Mouse (Mus musculus) megakaryocyte, adult 5-6 weeks (primary cell): ENCODE data around the gene Foxo3. TPM values are rescaled to one million over a fixed set of nuclear protein-coding genes. Genes with fewer than 3 reads are reported as not detected.
A peak's percentile ranks its signal among the peaks of the same experiment; 100 is the strongest.

Source experiments
- ATAC-seq: 2 replicates; pipeline ENCODE4 v1.8.0; 2016; ENCODE audit warnings: mild to moderate bottlenecking, inconsistent platforms; ENCODE audit not compliant: poor library complexity, severe bottlenecking
- total RNA-seq, 2 experiments: library from RNA; stranded (forward) in 1 of 2; stranded (reverse) in 1 of 2; fragments of 153-499, 151-499 nt in 1 of 2; fragments of 221-1000, 200-1000 nt in 1 of 2; gene quantifications; 2 replicates each; pipeline versions ENCODE4 v1.2.3 to v1.2.4; 2015 to 2017

Foxo3 gene
- total RNA-seq, 2 experiments from 2014 or later = 24.9 to 25.3 TPM

DNA sequence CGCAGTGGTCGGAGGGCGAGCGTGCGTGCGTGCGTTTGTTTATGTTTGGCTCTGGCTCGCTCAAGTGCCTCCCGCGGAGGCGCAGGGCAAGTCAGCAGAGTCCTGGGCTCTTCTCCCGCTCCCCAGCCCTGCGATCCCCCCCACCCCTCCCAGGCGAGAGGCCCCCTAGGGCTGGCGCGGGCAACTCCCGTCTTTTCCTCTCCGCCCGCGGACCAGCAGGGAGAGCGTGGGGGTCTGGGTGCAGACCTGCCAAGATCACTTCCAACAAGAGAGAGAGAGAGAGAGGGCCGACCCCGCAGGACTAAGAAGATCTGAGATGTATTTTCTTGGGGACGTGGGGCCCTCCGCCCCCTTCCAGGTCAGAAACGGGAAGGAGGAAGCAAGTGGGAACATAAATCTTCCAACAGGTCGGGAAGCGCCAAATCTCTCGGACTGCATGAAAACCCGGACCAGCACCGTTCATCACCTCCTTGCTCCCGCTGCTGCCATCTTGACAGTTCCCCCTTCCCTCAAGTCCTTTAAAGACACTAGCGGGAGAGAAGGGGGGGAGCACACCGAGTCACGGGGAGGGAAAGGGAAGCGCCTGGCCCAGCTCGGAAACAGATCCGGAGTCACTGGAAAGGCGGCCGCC is 569 bp downstream of the Foxo3 start:
- ATAC-seq = peak; percentile 1

DNA sequence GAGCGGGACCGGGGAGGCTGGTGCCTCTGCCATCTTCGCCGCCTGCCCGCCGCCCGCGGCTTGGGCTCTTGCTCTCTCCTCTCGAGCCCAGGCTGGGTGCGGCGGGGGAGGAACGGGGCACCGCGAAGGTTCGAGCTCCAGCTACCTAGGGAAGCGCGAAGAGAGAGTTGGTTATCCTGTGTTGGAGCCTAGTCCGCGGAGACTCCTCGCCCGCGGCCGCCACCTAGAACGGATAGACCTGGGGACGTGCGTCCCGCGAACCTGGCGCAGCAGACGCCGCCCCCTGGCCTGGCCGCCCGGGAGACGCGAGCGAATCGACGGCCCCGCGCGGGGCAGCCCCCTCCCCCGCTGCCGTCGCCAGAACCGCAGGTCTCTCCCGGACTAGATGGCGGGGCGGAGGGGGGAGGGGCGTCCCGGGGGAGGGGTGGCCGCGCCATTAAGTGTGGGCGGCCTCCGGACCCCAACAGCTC is 1.1 kb downstream of the Foxo3 start:
- ATAC-seq = no peak

DNA sequence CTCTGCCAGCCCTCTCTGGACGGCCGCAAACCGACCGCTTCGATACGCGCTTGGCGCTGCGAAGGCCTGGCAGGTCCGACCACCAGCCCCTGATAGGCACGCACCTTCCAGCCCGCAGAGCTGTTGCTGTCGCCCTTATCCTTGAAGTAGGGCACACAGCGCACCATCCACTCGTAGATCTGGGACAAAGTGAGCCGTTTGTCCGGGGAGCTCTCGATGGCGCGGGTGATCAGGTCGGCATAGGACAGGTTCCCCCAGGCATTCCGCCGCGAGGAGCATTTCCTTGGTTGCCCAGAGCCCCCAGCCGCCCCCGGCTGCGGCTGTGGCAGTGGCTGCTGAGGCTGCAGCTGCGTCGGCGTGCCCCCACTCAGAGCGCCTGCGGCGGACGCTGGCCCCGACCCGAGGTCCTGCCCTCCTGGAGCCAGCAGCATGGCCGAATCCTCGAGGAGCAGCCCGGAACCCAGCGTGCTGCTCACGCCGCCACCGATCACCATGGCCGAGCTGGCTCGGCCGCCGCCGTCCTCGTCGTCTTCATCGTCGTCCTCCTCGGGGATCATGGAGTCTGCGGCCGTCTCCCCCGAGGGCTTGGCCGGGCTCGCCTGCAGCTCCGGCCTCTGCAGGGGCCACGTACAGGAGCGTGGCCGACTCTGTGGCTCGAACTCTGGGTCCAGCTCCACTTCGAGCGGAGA is 1.7 kb downstream of the Foxo3 start:
- no peak for ATAC-seq

DNA sequence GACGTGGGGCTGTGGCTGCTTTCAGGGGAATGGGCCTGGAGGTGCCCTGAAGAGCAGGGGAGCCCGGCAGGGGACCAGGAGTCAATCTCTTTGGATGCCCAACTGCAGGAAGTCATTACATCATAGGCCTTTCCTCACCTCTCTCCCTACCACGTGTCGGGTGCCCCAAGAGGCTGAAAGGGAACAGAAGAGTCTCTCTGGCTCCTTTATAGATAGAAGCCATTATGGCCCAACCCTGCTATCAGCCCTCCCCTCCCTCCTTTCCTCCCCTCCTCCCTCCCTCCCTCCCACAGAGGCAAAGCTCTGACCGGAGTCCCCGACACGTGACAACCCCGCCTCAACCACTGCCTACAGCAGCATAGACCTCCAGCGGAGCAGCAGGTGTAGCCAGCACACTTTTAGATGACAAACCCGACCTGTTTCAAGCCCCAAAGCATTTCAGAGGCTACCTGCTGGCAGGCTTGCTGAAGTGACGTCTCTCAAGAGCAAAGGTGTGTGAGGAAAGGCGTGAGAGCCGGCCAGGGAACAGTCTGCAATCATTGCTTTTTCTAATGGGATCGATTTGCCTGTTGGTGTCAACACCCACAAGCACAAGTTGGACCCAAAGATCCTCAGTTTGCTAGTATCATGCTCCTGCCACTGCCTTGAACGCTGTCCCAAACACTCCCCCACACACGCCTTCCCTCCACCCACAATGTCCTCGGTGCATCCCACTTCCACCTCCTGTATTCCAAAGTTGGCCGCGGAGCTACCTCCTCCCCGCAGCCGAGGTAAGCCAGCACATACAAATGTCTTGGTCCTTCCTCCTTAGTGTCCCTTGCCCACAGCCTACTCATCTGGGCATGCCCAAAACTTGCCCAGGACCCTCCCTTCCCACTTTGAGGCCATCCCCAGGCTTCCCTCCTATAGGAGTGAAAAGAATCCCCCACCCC is 2.5 kb downstream of the Foxo3 start:
- ATAC-seq = no peak

DNA sequence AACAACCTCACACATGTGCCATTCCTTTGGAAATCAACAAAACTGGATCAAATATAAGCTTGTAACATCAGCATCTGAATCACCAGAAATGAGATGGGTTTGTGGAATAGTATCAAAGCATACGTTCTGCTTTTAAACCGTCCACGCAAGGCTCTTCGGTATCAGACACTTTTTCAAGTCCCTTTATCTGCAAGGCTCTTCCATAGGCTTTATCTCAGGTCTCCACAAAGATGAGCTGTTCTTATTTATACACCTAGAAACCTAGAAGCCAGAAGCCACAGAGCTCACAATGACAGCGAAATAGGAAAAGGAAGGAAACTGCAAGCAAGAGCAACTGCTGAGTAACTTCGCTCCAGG is 3.2 kb downstream of the Foxo3 start:
- ATAC-seq = no peak

DNA sequence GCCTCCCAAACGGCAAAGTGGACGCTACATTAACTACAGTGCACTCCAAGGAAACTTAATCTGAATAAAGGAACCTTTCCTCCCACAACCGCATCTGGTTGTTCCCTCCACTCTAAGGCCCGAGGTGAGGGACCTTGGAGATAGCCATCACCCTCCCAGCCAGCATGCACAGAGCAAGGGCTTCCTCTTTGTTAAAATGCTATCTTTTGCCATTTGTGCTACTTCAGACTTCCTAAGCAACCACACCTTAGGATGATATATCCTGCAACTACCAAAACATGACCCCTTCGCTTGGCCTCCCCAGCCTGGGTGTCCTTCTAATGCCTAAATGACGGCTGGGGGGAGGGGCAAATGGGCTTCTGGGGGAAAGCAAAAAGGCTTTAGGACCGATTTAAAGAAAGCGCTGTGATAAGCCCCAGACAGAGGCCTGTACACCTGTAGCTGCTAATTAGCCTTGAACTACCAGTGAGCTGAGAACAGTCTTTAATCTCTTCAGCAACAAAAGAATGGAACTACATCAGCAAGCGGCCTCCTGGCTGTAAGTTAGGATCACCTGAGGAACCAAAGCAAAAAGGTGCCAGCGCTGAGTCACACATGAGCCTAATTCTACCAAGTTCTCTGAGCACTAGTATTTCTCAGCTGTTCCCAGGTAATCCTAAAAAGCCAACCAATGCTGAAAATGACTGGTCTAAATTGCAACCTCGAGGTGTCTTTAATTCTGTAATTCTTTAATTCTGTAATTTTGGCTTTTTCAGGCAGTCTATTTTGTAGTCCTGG is 4.9 kb downstream of the Foxo3 start:
- no peak for ATAC-seq

DNA sequence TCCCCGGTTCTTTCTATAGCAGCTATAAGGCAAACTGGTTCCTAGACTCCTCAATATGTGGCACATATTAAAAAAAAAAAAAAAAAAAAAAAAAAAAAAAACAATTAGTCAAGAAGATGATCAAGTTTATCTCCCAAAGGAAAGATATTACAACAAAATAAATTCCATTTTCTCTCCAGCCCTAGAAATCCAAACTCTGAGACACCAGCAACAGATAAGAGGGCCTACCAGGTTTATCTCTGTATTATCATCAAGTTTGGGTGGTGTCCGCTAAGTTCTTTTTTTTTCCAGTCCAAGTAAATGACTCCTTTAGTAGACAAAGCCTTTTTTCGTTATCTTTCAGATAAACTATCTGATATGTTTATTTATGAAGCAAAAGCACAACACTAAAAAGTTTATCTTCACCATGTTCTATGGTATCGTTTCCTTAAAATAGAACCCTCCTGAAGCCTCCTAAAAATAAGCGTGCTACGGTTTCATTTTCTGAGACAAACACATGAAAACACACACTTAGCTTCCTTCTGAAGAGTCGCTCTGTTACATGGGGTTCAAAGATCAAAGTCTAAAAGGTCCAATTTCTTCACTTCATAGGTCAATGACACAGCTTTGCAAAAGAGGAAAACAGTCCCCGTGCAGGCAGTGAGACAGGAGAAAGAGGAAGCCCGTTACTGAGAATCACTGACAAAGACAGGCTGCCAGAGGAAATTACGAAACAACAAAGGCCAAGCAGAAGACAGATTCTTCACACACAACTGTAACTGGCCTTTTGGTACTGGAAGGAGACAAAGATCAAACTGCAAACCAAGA is 6.1 kb downstream of the Foxo3 start:
- ATAC-seq = peak; percentile 66

DNA sequence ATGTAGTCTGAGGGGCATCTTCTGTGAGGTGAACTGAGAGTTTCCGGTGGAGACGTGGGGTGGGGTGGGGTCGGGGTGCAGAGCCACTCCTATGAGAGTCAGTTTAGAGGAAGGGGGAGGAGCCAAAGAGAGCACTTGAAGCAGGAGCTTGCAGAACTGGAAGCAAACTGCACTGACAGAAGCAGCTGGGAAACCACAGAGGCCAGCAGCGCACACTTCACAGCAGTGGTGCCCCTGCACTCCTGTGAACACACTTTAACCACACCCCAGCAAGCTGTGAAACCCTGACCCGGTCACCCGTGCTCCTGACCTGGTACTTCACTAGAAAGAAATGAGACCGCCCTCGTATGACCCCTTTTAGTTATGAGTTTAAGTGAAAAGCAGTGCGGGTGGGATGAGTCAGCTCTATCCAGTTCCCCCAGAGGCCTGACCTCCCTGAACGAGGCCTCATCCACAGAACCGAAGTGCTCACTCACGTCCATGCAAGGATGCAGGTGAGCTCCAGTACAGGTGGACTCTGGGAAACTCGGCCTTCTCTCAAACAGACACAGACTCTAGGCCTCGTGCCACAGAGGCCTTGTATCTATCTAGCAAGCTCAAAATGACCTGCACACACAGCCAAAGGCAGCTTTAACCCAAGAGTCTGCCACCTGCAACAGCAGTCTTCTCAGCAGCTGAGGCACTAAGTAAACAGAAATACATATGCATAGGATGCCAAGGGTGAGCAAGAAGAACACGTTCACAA is 7.1 kb downstream of the Foxo3 start:
- ATAC-seq = peak; percentile 59

DNA sequence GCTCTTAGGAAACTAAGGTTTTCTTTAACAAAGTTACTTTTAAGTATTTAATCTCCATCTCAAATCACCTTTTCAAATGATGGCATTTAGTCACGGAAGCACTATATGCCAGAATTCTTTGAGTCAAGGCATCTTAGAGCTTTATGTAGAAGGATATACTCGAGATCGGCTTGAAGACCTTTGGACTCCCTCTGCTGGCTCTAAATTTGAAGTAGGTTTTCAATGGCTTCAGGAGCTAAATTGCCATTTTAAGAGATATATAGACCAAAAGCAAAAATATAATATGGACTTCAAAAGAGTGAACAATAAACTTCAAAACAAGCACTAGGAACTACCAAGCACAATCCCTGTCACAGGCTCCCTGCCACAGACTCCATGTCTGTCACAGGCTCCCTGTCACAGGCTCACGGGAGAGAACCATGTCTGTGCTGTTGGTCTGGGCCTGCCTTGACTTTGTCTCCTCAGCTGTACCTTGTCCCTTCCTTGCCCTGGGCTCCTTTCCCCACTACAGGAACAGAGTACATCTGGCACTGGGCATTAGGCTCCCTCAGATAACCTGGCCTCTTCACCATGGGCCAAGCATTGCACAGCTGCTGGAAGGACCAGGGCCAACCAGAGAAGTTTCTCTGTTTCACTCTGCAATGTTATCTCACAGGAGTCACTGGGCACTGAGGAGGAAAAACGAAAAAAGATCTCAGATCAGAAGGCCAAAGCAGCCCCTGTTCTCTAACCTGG is 8.6 kb downstream of the Foxo3 start:
- no peak for ATAC-seq

DNA sequence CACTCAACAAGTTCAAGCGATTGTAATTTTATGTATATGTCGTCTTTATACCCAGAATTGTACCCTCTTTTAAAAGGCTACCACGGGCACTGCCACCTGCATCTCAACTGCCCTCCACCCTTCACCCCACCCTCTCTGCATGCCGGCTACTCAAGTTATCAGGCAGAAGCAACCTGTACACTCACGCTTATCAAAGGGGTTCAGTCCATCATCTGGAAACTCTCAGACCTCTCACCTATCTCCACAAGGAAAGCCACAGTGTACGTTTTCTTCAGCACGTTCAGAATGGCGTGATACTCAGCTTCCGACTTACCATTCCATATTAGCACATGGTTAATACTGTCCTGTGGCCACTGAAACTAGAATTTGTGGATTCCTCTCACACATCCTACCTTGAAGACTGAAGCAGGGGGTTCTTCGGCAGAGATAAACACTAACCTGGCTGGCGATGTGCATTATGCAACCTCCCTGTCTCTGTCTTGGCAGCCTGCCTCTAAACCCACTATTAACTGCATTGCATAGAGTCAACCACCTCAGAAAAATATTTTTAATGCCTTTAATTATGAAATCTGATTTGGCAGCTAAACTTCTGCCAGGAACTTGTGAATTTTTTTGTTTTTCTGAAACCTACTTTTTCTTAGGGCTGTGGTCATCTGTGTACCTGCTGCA is 11.4 kb downstream of the Foxo3 start:
- no peak for ATAC-seq

DNA sequence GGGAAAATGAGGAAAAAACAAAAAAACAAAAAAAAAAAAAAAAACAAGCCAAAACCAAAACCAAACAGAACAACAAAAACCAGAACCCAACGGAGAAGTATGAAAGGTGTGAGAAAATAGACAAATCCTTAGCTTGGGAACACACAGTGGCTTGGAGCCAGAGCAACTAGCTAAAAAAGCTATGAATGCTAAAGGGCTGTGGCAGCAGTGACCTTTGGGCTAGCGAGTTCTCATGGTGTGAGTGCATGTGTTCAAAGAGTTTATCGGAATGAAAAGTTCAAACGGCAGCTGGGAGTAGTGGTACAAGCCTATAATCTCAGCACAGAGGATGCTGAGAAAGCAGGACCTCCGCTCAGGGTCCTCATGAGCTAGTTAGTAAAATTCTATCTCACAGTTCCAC is 12.4 kb downstream of the Foxo3 start:
- ATAC-seq = no peak

DNA sequence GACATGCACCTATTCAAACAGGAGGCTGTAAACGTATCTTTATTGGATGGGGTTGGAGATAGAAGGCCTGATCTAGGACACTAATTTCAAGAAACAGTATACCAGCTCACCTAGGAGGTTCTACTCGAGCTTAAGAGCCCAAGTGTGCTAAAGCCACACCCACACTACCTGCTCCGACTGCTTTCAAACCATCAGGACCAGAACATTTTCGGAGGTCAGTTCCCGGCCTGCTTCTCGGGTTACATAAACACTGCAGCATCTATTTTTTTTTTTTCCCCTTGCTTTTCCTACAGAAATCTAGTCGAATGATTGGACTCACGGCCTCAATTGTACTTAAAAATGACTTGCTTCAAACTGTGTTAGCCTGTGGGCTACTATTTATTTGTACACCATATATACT is 12.9 kb downstream of the Foxo3 start:
- ATAC-seq = no peak

DNA sequence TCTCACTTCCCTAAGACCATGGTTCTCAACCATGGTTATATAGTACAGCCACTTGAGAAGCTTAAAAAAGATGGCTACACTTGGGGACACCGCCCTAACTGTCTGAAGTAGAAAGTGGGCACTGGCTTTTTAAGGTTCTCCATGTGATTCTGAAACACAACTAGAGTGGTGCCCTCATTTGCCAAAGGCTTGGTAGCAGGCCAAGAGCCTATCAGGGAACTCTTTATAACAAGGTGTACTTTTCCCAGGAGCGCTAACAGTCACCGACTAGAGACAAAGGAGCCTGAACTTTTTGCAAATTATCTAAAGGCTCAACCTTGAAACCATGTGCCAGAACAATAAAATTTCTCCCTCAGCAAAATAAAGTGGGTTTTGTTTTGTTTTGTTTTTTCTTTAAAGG is 14.5 kb downstream of the Foxo3 start:
- ATAC-seq = 0 out of 2 replicates have a peak, but pooled peaks have one; percentile 22

DNA sequence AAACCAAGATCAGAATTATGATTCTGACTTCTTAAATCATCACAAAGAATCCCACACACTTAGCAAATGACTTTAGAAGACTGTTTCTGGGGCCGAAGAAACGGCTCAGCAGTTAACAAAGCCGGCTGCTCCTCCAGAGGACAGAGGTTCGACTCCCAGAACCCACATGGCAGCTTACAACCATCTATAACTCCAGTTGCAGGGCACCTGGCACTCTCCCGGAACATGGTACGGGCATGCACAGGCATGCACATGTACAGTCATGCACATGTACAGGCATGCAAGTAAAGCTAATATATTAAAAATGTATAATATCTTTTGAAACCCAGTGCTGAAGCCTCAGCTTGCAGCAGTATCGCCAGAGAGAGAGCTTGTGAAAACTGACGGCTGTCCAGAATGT is 15.5 kb downstream of the Foxo3 start:
- ATAC-seq = no peak

DNA sequence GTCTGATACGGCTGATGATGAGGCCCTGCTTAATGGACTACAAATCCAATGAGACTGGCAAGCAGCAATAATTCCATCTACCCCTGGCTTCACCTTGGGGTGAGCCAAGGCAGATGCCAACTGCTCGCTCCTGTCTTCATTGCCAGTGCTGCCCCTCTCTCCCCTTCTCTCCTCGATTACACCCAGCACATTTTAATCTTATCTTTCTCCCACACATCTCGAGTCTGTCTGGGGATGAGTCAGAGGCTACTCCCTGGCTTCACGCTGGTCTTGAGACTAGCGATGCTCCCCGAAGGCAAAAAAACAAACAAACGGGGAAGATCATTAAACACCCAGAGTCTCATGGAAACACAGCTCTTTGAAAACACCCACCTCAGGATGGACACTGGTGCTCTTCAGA is 16.0 kb downstream of the Foxo3 start:
- no peak for ATAC-seq

DNA sequence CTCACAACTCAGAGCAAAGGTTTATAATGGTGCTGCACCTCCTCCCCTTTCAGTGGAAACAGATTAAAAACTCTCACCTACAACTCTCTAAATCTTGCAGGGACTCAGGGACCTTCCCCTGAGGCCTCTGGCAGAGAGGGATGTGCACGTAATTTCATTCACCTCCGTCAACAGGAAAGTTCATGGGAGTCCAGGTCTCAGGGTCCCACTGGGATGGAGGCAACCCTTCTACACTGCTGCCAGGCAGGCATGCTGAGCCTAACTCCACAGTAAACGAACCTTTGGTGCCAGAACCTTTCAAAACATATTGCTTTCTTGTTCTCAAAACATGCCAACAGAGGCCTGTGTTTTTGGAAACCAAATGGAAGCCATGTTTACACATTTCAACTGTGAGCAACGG is 17.0 kb downstream of the Foxo3 start:
- no peak for ATAC-seq

DNA sequence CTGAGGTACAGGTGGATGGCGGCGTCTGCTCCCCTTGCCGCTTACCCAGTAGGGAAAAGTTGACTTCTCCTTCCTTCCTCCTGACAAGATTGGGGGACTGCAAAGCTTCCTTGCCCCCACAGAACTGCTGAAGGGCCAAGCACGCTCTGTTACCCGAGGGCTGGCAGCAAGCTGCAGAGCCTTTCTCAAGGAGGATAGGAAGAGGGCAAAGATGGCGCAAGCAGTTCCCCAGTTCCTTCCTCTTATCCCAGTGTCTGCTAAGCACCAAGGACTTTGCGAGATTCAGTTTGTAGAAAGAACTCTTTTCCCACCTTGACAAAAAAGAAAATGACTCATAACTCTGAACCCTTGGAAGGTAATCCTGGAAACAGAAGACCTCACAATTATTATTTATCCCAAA is 18.6 kb downstream of the Foxo3 start:
- ATAC-seq = peak; percentile 69

DNA sequence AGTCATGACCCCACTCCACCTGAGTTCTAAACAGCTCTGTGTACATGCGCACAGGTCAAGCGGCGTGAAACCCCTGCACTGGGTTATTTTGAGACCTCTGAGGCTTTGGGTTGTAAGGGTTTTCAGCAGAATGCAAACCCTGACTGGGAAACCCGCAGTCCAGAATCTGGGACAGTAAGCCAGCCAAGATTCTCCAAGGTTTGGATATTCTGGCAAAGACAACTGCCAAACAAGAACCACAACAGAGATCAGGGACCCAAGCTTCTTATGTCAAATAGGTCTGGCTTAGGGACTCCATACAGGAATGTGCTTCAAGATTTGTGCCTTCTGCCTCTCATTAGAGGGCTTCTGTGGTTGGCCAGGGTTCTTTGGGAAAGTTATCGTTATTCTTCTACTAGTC is 21.8 kb downstream of the Foxo3 start:
- no peak for ATAC-seq
